Mouse (Mus musculus): ENCODE measurements around the gene Slc25a17.

DNA sequence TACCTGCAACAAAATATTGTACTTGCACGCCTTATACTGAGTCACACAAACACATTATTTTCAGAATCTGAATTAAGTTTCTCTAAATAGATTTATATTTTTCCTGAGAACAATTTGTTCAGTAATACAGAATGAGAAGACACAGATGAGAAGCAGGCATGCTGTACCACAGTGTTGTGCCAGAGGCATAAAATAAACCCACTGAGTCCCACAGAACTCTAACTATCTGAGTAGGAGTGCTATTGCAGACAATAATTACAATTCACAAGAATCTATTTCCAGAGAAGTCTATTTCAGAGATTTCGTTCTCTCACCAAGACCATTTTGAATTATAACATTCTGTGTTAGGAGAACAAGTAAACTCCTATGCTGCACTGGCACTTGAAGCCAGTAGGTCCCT, 13.1 kb downstream of the Slc25a17 start:
- no peak for TF ChIP-seq CTCF (IDR thresholded peaks at IDR 0.05; ENCODE audit: control insufficient read depth, insufficient read depth, insufficient replicate concordance, low read depth, low read length)
- no peak for TF ChIP-seq POLR2A (IDR thresholded peaks at IDR 0.05; ENCODE audit: control insufficient read depth, low read depth, low read length)
